Mouse (Mus musculus) cerebellum, adult 2 months (tissue): ENCODE data around the gene Srrt.

Experiments
- CTCF ChIP-seq: fragments of 200-500 bp; IDR thresholded peaks from 2 replicates; pipeline ENCODE4 v1.5.1; 2011; ENCODE audit warnings: low read depth, mild to moderate bottlenecking, control low read depth, low read length, moderate library complexity, borderline replicate concordance; ENCODE audit not compliant: insufficient read depth
- POLR2A ChIP-seq: fragments of 200-500 bp; IDR thresholded peaks from 2 replicates; pipeline ENCODE4 v1.6.1; 2011; ENCODE audit warnings: low read length, control low read depth, borderline replicate concordance; ENCODE audit not compliant: insufficient read depth

GRCm38 (mm10) chr5:137289591-137290365 is 17.7 kb downstream of the Srrt start:
- no peak for TF ChIP-seq CTCF
- TF ChIP-seq POLR2A: no peak
